Mouse (Mus musculus) erythroblast, embryonic 14.5 days (primary cell): ENCODE data around the gene Birc3.

Experiments used
- GATA1 ChIP-seq: IDR thresholded peaks from 2 replicates; pipeline ENCODE4 v1.6.1; 2012; ENCODE audit warnings: low read length, inconsistent platforms, mixed read lengths
- TAL1 ChIP-seq: IDR thresholded peaks from 3 replicates; pipeline ENCODE4 v1.6.1; 2012; ENCODE audit warnings: low read length, inconsistent platforms, mixed read lengths

DNA sequence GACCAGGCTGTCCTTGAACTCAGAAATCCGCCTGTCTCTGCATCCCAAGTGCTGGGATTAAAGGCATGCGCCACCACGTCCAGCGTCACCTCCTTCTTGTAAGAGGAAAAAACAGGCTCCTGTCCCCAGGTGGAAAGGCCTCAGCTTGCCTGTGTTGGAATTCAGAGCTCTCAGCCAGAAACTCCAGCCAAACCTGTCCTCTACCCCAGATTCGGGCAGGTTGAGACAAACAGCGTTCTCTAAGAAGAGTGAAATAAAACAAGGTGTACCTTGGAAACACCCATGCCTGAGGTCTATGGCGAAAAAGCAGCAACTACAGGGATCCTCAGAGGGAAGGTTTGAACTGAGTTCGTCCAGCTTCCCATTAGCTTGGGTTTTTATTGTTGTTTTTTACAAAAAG, 28.0 kb upstream of the Birc3 start:
- TF ChIP-seq GATA1 (no peak), TAL1 (no peak)
